Mouse (Mus musculus) limb, embryonic 10.5 days (tissue): ENCODE data around the gene Ksr2. TPM values are rescaled to one million over a fixed set of nuclear protein-coding genes. Genes with fewer than 3 reads are reported as not detected.

ENCODE experiments used
- DNase-seq: peaks from one replicate; pipeline ENCODE4 v3.0.0-alpha.2; 2017; ENCODE audit warnings: low spot score
- H3K27ac ChIP-seq: fragments of 300-500 bp; sonication (generic); 2 replicates; pipeline ENCODE4 v1.5.1; 2016; ENCODE audit warnings: mild to moderate bottlenecking
- H3K27me3 ChIP-seq: fragments of 300-500 bp; sonication (generic); 2 replicates; pipeline ENCODE4 v1.6.1; 2016; ENCODE audit warnings: low read depth, mild to moderate bottlenecking; ENCODE audit not compliant: poor library complexity, severe bottlenecking
- H3K36me3 ChIP-seq: fragments of 300-500 bp; sonication (generic); 2 replicates; pipeline ENCODE4 v1.6.1; 2016; ENCODE audit warnings: mild to moderate bottlenecking, moderate library complexity
- H3K4me1 ChIP-seq: fragments of 300-500 bp; sonication (generic); 2 replicates; pipeline ENCODE4 v1.6.1; 2016
- H3K4me3 ChIP-seq: fragments of 300-500 bp; sonication (generic); 2 replicates; pipeline ENCODE4 v1.5.1; 2016; ENCODE audit warnings: mild to moderate bottlenecking, moderate library complexity
- H3K9me3 ChIP-seq: fragments of 300-500 bp; sonication (generic); replicated peaks from 2 replicates; pipeline ENCODE4 v1.6.1; 2016; ENCODE audit warnings: mild to moderate bottlenecking
- WGBS: fragments of 180-500 bp; shearing (Covaris S2); methylation state at CpG from one replicate; pipeline ENCODE4 v1.1.7; 2016; 5-methylcytosine and 5-hydroxymethylcytosine counted together
- polyA plus RNA-seq: library from polyadenylated mRNA; unstranded; fragments of >200 nt; fragmentation: Nextera tagmentation; extraction: Ambion mirVana; gene quantifications from 2 replicates; pipeline ENCODE4 v1.2.1, GENCODE M21; 2016

Gene Ksr2
- polyA plus RNA-seq, 1 experiment from 2014 or later = not detected

DNA sequence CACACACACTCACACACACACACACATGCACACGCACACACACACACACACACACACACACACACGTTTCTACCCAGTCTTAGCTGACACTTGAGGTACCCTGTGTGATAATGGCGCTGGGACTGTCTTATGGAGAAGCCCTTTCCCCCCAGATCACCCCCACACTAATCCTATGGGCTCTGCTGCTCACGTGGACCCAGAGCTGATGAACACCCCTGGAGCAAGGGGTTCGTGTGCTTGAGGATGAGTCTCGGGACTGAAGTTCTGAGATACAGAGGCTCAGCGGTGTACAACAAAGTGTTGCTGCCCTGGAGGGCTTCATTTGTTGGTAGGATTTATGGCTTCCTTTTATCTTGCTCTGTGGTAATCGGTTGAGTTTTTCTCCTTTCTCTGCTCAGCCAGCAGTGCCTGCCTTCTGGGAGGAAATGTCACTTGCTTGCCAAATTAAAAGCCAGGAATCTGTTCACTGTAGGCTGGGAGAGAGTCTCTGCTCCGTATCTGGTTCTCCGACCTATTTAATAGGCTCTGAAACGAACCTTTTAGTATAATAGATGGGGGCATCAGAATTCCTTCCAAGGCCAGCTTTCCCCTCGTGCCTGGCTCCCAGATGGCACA, 152.4 kb downstream of the Ksr2 start:
- no peak overlapping the region for H3K4me3 ChIP-seq
- no peaks in the 10 kb centered on the region for H3K27me3 ChIP-seq
- H3K27ac ChIP-seq = no peak overlapping the region
- 33% methylated on average over 12 of the region's 12 CpGs for WGBS
- no peak for DNase-seq
- peaks cover 15% of the 10 kb centered on the region for H3K4me1 ChIP-seq
- H3K9me3 ChIP-seq = no peaks in the 10 kb centered on the region
- H3K36me3 ChIP-seq = no peaks in the 10 kb centered on the region

DNA sequence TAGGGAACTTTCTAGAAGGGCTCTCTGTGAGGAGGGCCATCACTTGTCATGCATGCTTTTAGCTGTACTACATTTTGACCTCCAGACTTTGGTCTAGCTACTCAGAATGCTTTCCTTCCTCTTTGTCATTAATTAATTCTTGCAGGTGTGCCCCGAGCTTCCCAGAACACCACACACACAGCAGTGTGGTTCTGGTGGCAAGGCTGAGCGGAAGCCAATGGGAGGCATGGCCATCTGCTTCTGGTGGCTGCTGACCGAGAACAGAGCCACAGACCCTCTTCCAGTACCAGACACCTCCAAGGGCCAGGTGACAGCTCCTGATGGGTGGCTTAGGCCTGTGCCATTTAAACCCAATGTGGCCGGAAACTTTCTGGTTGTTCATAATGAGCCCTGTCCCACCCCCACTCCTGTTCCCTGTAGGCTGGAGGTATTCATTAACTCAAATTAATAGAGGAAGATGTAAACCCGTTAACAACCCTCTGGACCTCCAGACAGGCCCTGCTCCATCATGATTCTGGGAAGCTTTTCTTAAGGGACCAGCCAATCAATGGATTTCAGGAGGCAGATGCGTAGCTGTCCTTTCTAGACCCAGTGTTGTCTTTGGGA, 155.5 kb downstream of the Ksr2 start:
- no peak for DNase-seq
- peaks cover 15% of the 10 kb centered on the region for H3K4me1 ChIP-seq

DNA sequence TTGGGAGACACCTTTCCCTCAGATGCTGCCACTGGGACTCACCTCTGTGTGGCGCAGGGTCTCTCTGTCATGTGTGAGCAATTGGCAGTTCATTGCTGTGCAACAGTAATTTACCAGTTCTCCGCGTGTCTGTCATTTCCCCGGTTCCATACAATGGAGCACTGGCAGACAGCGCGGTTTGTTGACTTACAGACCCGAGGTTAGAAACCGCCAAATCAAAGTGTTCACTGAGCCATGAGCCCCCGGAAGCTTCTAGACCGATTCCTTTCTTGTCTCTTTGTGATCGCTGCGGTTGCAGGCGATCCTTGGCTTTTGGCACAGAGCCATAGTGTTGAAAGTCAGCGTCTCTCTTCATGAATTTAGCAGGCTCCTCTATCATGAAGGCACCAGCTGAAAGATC, 158.6 kb downstream of the Ksr2 start:
- H3K27me3 ChIP-seq = no peaks in the 10 kb centered on the region
- no peak overlapping the region for H3K4me3 ChIP-seq
- H3K27ac ChIP-seq = no peak overlapping the region
- H3K9me3 ChIP-seq = no peaks in the 10 kb centered on the region
- H3K4me1 ChIP-seq = peaks cover 5% of the 10 kb centered on the region; the same call in 1 of the 2 replicates
- DNase-seq = no peak
- H3K36me3 ChIP-seq = no peaks in the 10 kb centered on the region
- WGBS = 94% methylated on average over 14 of the region's 14 CpGs

More for the DNA sequence above, 155.5 kb downstream of the Ksr2 start:
- no peaks in the 10 kb centered on the region for H3K27me3 ChIP-seq
- H3K9me3 ChIP-seq = no peaks in the 10 kb centered on the region
- WGBS = 78% methylated on average over 6 of the region's 6 CpGs
- H3K27ac ChIP-seq = no peak overlapping the region
- no peak overlapping the region for H3K4me3 ChIP-seq
- H3K36me3 ChIP-seq = no peaks in the 10 kb centered on the region

- no peaks in the 10 kb centered on the region for H3K36me3 ChIP-seq
- H3K4me3 ChIP-seq = no peak overlapping the region
- WGBS = 82% methylated on average over 7 of the region's 7 CpGs
- no peaks in the 10 kb centered on the region for H3K27me3 ChIP-seq
- H3K4me1 ChIP-seq = no peaks in the 10 kb centered on the region
- DNase-seq = no peak
- no peak overlapping the region for H3K27ac ChIP-seq
- H3K9me3 ChIP-seq = no peaks in the 10 kb centered on the region
Measured at GRCm38 (mm10) chr5:117574894-117575293, 161.1 kb downstream of the Ksr2 start.

- Histone ChIP-seq H3K27me3 (no peaks in the 10 kb centered on the region), H3K27ac (no peak overlapping the region), H3K4me1 (no peaks in the 10 kb centered on the region), H3K36me3 (no peaks in the 10 kb centered on the region), H3K4me3 (no peak overlapping the region), H3K9me3 (no peaks in the 10 kb centered on the region)
- 92% methylated on average over 5 of the region's 5 CpGs for WGBS
- DNase-seq = no peak
Measured at GRCm38 (mm10) chr5:117577598-117577997, 163.8 kb downstream of the Ksr2 start.

- Histone ChIP-seq H3K9me3 (no peaks in the 10 kb centered on the region), H3K4me1 (no peaks in the 10 kb centered on the region), H3K4me3 (no peak overlapping the region), H3K36me3 (no peaks in the 10 kb centered on the region), H3K27ac (no peak overlapping the region), H3K27me3 (no peaks in the 10 kb centered on the region)
- no peak for DNase-seq
- WGBS = 87% methylated on average over 3 of the region's 3 CpGs
Measured at GRCm38 (mm10) chr5:117581711-117582110, 167.9 kb downstream of the Ksr2 start.

DNA sequence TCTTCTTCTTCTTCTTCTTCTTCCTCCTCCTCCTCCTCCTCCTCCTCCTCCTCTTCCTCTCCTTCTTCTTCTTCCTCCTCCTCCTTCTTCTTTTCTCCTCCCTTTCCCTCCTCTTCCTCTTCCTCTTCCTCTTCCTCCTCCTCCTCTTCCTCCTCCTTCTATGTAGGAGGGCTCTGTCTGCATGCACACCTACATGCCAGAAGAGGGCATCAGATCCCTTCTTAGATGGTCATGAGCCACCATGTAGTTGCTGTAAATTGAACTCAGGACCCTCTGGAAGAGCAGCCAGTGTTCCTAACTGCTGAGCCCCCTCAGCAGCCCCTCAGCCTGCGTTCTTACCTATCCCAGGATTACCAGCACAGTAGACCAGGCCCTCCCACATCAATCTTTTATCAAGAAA, 170.6 kb downstream of the Ksr2 start:
- no peaks in the 10 kb centered on the region for H3K36me3 ChIP-seq
- H3K27me3 ChIP-seq = no peaks in the 10 kb centered on the region

GRCm38 (mm10) chr5:117589266-117589665, 175.5 kb downstream of the Ksr2 start:
- H3K4me3 ChIP-seq = no peak overlapping the region
- H3K36me3 ChIP-seq = no peaks in the 10 kb centered on the region
- no peaks in the 10 kb centered on the region for H3K9me3 ChIP-seq
- 70% methylated on average over 6 of the region's 6 CpGs for WGBS
- no peaks in the 10 kb centered on the region for H3K27me3 ChIP-seq
- peaks cover 9% of the 10 kb centered on the region for H3K4me1 ChIP-seq
- DNase-seq = no peak
- H3K27ac ChIP-seq = no peak overlapping the region

More for the DNA sequence above, 170.6 kb downstream of the Ksr2 start:
- H3K27ac ChIP-seq = no peak overlapping the region
- WGBS = 61% methylated on average over 1 of the region's 1 CpGs
- peaks cover 9% of the 10 kb centered on the region for H3K4me1 ChIP-seq
- no peak overlapping the region for H3K4me3 ChIP-seq
- H3K9me3 ChIP-seq = no peaks in the 10 kb centered on the region
- DNase-seq = no peak

DNA sequence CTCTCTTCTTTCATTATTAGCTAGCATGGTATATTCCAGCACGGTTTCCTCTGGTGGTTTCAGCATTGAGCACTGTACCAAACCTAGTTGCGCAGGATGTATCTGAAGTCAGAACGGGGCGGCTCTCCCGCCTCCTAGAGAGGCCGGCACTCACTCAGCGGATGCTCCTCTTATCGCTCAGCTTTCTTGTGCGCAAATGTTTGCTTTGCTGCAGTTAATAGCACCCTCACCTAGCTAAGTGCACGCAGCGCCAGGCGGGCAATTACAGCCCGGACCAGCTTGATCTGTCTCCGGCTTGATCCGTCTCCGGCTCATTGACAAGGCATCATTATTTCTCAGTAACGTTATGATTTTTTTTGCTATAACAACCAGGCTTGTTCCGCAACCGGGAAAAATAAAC, 179.5 kb downstream of the Ksr2 start:
- 72% methylated on average over 19 of the region's 19 CpGs for WGBS
- peaks cover 3% of the 10 kb centered on the region for H3K4me1 ChIP-seq

DNA sequence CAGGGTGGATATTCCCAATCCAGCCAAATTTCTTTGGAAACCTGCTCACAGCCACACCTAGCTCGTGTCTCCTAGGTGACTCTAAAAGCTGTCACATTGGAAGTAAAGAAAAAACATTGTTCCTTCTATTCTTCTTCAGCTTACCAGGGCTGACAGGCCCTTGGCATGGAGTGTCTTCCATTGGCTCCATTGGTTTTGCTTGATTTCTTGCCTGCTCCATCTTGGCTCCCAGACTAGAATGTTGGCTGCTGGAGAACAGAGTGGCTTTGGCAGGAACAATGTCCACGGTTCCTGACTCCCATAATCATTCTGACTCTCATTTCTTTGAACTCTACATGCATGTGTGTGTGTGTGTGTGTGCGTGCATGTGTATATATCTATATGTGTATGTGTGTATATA, 183.0 kb downstream of the Ksr2 start:
- H3K36me3 ChIP-seq = no peaks in the 10 kb centered on the region
- no peaks in the 10 kb centered on the region for H3K9me3 ChIP-seq
- WGBS = 82% methylated on average over 3 of the region's 3 CpGs
- H3K27ac ChIP-seq = no peak overlapping the region
- H3K4me1 ChIP-seq = no peaks in the 10 kb centered on the region
- no peak for DNase-seq
- no peaks in the 10 kb centered on the region for H3K27me3 ChIP-seq
- H3K4me3 ChIP-seq = no peak overlapping the region

More for the DNA sequence above, 179.5 kb downstream of the Ksr2 start:
- H3K27ac ChIP-seq = no peak overlapping the region
- H3K27me3 ChIP-seq = no peaks in the 10 kb centered on the region
- no peak for DNase-seq
- H3K36me3 ChIP-seq = no peaks in the 10 kb centered on the region
- no peak overlapping the region for H3K4me3 ChIP-seq
- no peaks in the 10 kb centered on the region for H3K9me3 ChIP-seq

- Histone ChIP-seq H3K27me3 (no peaks in the 10 kb centered on the region), H3K36me3 (no peaks in the 10 kb centered on the region), H3K4me1 (no peaks in the 10 kb centered on the region), H3K27ac (no peak overlapping the region), H3K9me3 (no peaks in the 10 kb centered on the region), H3K4me3 (no peak overlapping the region)
- WGBS = 72% methylated on average over 9 of the region's 9 CpGs
- DNase-seq = no peak
Measured at GRCm38 (mm10) chr5:117602026-117602425, 188.2 kb downstream of the Ksr2 start.

GRCm38 (mm10) chr5:117607761-117608309, 194.0 kb downstream of the Ksr2 start:
- 74% methylated on average over 15 of the region's 15 CpGs for WGBS

GRCm38 (mm10) chr5:117614331-117615024, 200.7 kb downstream of the Ksr2 start:
- no peak overlapping the region for H3K4me3 ChIP-seq
- H3K27me3 ChIP-seq = no peaks in the 10 kb centered on the region
- no peaks in the 10 kb centered on the region for H3K9me3 ChIP-seq
- H3K27ac ChIP-seq = no peak overlapping the region
- H3K4me1 ChIP-seq = no peaks in the 10 kb centered on the region
- H3K36me3 ChIP-seq = no peaks in the 10 kb centered on the region
- peak; percentile 87 for DNase-seq
- WGBS = 32% methylated on average over 5 of the region's 5 CpGs

More at GRCm38 (mm10) chr5:117607761-117608309, 194.0 kb downstream of the Ksr2 start:
- Histone ChIP-seq H3K27me3 (no peaks in the 10 kb centered on the region), H3K4me1 (no peaks in the 10 kb centered on the region), H3K36me3 (no peaks in the 10 kb centered on the region), H3K9me3 (no peaks in the 10 kb centered on the region), H3K4me3 (no peak overlapping the region), H3K27ac (no peak overlapping the region)
- DNase-seq = no peak
